Mouse (Mus musculus) forebrain, embryonic 13.5 days (tissue): ENCODE measurements at regions not wholly inside any gene's neighbourhood (a gene's known extent, or its start where the extent isn't known, plus 50 kb on each side); places are given as distances from the start of the nearest gene placed in this dataset.

Experiments used
- ATAC-seq: fragments of 200-750 bp; cut with Nextera tagmentation; 2 replicates; pipeline ENCODE4 v1.8.0; 2017
- H3K27ac ChIP-seq: fragments of 300-500 bp; sonication (generic); 2 replicates; pipeline ENCODE4 v1.5.1; 2015; ENCODE audit warnings: inconsistent platforms, mild to moderate bottlenecking, moderate library complexity
- H3K27me3 ChIP-seq: fragments of 300-500 bp; sonication (generic); 2 replicates; pipeline ENCODE4 v1.6.1; 2015; ENCODE audit warnings: mild to moderate bottlenecking, inconsistent platforms
- H3K36me3 ChIP-seq: fragments of 300-500 bp; sonication (generic); 2 replicates; pipeline ENCODE4 v1.6.1; 2015; ENCODE audit warnings: mild to moderate bottlenecking, inconsistent platforms; ENCODE audit not compliant: poor library complexity, severe bottlenecking
- H3K4me1 ChIP-seq: fragments of 300-500 bp; sonication (generic); 2 replicates; pipeline ENCODE4 v1.6.1; 2015; ENCODE audit warnings: inconsistent platforms
- H3K4me2 ChIP-seq: fragments of 300-500 bp; sonication (generic); 2 replicates; pipeline ENCODE4 v1.6.1; 2015; ENCODE audit warnings: inconsistent platforms, mild to moderate bottlenecking, moderate library complexity
- H3K4me3 ChIP-seq: fragments of 300-500 bp; sonication (generic); 2 replicates; pipeline ENCODE4 v1.5.1; 2015; ENCODE audit warnings: mild to moderate bottlenecking, inconsistent platforms
- H3K9ac ChIP-seq: fragments of 300-500 bp; sonication (generic); 2 replicates; pipeline ENCODE4 v1.6.1; 2015; ENCODE audit warnings: mild to moderate bottlenecking, inconsistent platforms
- H3K9me3 ChIP-seq: fragments of 300-500 bp; sonication (generic); replicated peaks from 2 replicates; pipeline ENCODE4 v1.6.1; 2016; ENCODE audit warnings: inconsistent platforms
- WGBS: fragments of 180-500 bp; shearing (Covaris S2); methylation state at CpG from one replicate; pipeline ENCODE4 v1.1.7; 2015; 5-methylcytosine and 5-hydroxymethylcytosine counted together

DNA sequence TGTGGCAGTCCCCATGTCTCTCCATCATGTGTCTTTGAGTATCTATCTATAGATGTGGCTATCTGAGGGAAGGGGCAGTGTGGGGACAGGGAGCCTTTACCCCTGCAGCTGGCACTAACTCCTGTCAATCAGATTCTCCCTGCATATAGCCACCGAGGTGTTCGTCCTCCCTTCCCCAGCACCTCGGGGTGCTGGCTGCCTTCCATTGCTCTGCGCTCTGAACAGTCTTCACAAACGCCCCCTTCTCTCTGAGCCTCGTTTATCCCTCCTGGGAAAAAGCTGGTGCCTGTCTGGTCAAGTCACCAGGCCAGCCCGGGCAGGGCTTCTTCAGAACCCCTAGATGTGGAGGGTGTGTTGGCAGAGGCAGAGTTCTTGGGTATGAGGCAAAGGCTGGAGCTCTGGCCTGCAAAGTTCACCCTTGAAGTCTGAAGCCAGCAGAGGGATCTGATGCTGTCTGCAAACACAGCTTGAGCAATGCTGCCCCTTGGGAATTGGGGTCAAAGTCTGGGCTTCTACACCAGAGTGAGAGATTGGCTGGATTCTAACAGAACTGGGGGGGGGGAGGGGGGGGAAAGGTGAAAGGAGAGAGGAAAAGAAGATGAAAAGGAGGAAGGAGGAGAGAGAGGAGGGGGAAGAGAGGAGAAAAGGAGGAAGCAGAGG is 175.5 kb upstream of the Igsf21 start:
- Histone ChIP-seq H3K9ac (no peak overlapping the region), H3K9me3 (no peaks in the 10 kb centered on the region), H3K36me3 (no peaks in the 10 kb centered on the region), H3K4me1 (no peaks in the 10 kb centered on the region), H3K4me3 (no peak overlapping the region), H3K4me2 (no peak overlapping the region), H3K27me3 (no peaks in the 10 kb centered on the region), H3K27ac (no peak overlapping the region)
- ATAC-seq, result no peak
- WGBS, result 56% methylated on average over 7 of the region's 7 CpGs

DNA sequence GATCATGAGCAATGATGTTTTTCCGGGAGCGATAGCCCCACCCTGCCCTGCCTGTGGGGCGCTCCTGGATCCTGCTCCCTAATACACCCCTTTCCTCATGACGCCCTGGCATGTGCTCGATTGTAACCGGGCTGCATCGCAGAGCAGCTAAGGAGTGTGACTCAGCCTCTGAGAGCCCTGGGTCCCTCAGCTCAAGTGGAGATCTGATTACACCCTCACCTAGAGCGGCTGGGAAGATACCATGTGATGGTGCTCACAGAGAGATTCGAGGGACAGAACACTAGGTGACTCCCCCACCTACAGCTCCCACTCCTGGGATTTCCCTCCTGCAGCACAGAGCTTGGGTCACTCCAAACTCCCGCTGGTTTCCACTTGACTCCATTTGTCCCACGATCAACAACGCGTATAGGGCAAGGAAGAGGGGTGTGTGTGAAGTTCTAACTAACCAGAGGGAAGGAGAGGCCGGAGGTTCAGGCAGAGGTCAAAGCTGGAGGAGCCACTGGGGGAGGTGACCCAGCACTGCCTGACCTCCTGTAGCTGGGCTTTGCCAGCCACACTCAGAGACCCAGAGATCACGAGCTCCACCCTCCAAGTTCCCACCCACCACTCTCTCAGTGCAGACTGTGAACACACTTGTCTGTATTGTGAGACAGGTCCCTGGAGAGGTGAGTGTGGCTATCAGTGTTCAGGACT is 173.3 kb upstream of the Igsf21 start:
- H3K27me3 ChIP-seq, result no peaks in the 10 kb centered on the region
- no peak overlapping the region for H3K27ac ChIP-seq
- ATAC-seq, result no peak
- no peaks in the 10 kb centered on the region for H3K36me3 ChIP-seq
- H3K4me1 ChIP-seq, result no peaks in the 10 kb centered on the region
- H3K9me3 ChIP-seq, result no peaks in the 10 kb centered on the region
- no peak overlapping the region for H3K9ac ChIP-seq
- no peak overlapping the region for H3K4me2 ChIP-seq
- H3K4me3 ChIP-seq, result no peak overlapping the region
- 78% methylated on average over 15 of the region's 15 CpGs for WGBS

DNA sequence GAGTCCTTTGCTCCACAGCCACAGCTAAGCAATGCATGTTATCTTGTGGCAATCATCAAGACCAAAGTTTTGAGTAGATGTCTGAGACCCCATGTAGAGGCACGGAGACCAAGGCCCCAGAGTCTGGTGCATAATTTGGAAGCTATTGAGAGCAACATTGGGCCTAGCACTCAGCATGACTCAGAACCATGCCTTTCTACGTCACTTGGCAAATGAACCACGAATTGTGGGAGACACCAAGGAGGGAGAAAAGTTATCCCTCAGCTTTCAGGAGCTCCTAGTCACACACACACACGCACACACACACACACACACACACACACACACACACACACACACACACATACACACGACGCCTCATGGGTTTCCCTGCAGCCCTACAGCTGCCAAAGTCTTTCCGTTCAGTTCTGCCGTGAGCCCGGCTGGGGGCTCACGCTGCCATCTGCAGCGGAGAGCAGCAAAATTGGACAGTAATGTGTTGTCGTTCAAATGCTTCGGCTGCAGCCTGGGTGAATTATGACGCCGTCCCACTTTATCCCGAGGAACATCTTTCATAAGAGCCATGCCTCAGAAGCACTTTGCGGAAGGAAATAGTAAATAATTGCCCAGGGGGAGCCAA is 165.8 kb upstream of the Igsf21 start:
- H3K27ac ChIP-seq, result peak overlapping the region; percentile 57
- ATAC-seq, result 0 out of 2 replicates have a peak, but pooled peaks have one; percentile 24
- H3K4me2 ChIP-seq, result no peak overlapping the region
- H3K27me3 ChIP-seq, result no peaks in the 10 kb centered on the region
- no peaks in the 10 kb centered on the region for H3K9me3 ChIP-seq
- no peak overlapping the region for H3K4me3 ChIP-seq
- WGBS, result 68% methylated on average over 17 of the region's 17 CpGs
- no peaks in the 10 kb centered on the region for H3K36me3 ChIP-seq
- peaks cover 10% of the 10 kb centered on the region for H3K4me1 ChIP-seq
- no peak overlapping the region for H3K9ac ChIP-seq

GRCm38 (mm10) chr4:140408446-140408845 is 161.9 kb upstream of the Igsf21 start:
- WGBS, result 97% methylated on average over 5 of the region's 5 CpGs
- Histone ChIP-seq H3K4me2 (no peak overlapping the region), H3K4me3 (no peak overlapping the region), H3K9me3 (no peaks in the 10 kb centered on the region), H3K27ac (no peak overlapping the region), H3K9ac (no peak overlapping the region), H3K27me3 (no peaks in the 10 kb centered on the region), H3K36me3 (no peaks in the 10 kb centered on the region), H3K4me1 (peaks cover 20% of the 10 kb centered on the region)
- ATAC-seq, result no peak

DNA sequence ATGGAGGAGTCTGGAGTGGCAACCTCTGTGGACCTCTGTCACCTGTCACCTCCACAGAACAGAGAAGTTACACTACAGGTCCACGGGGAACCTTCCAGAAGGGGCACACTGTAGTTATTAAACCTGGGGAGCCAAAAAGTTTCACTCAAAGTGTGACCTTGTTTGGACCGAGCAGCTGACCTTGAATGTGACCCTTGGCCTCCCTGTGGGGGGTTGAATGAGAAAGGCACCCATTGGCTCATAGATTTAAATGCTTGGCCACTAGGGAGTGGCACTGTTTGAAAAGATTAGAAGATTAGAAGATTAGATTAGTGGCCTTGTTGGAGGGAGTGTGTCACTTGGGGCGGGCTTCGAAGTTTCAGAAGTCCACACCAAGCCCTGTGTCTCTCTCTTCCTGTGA is 160.3 kb upstream of the Igsf21 start:
- no peak overlapping the region for H3K9ac ChIP-seq
- H3K9me3 ChIP-seq, result no peaks in the 10 kb centered on the region
- no peaks in the 10 kb centered on the region for H3K36me3 ChIP-seq
- no peaks in the 10 kb centered on the region for H3K27me3 ChIP-seq
- peak overlapping the region; percentile 85 for H3K27ac ChIP-seq
- H3K4me3 ChIP-seq, result no peak overlapping the region
- no peak for ATAC-seq
- 73% methylated on average over 4 of the region's 4 CpGs for WGBS
- H3K4me2 ChIP-seq, result no peak overlapping the region
- H3K4me1 ChIP-seq, result peaks cover 18% of the 10 kb centered on the region

- Histone ChIP-seq H3K9ac (peak overlapping the region; percentile 22; the same call in 1 of the 2 replicates), H3K27ac (peak overlapping the region; percentile 85), H3K36me3 (no peaks in the 10 kb centered on the region), H3K4me3 (no peak overlapping the region), H3K27me3 (no peaks in the 10 kb centered on the region), H3K4me1 (peaks cover 17% of the 10 kb centered on the region), H3K9me3 (no peaks in the 10 kb centered on the region), H3K4me2 (peak overlapping the region; percentile 10; the same call in 1 of the 2 replicates)
- peak; percentile 86 for ATAC-seq
- WGBS, result 26% methylated on average over 7 of the region's 7 CpGs
Measured at GRCm38 (mm10) chr4:140405993-140406881, 159.7 kb upstream of the Igsf21 start.

DNA sequence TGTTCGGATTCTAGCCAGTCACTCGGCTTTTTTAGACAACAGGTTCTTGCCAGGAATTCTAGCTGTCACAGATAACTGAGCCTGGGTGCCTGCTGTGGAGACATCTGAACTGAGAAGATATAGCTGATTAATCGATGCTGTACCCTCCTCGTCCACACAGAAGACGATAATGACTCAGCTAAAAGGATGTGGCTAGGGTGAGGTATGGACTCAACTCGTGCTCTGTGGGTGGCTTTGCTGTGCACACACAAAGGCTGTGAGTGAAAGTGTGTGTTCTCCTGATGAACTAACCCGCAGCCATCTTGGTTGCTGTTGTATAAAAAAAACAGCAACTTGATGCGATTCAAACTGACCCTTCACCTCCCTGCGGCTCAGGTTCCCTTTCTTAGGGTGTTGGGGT is 158.8 kb upstream of the Igsf21 start:
- WGBS, result 76% methylated on average over 9 of the region's 9 CpGs
- Histone ChIP-seq H3K9me3 (no peaks in the 10 kb centered on the region), H3K36me3 (no peaks in the 10 kb centered on the region), H3K4me3 (no peak overlapping the region), H3K4me2 (no peak overlapping the region), H3K9ac (no peak overlapping the region), H3K27me3 (no peaks in the 10 kb centered on the region), H3K4me1 (peaks cover 17% of the 10 kb centered on the region), H3K27ac (no peak overlapping the region; the same call in 1 of the 2 replicates)
- no peak for ATAC-seq

GRCm38 (mm10) chr4:140403128-140403527 is 156.5 kb upstream of the Igsf21 start:
- Histone ChIP-seq H3K4me2 (no peak overlapping the region), H3K4me3 (no peak overlapping the region), H3K27me3 (no peaks in the 10 kb centered on the region), H3K27ac (no peak overlapping the region), H3K9ac (no peak overlapping the region), H3K36me3 (no peaks in the 10 kb centered on the region), H3K9me3 (no peaks in the 10 kb centered on the region), H3K4me1 (peaks cover 17% of the 10 kb centered on the region)
- WGBS, result 42% methylated on average over 8 of the region's 8 CpGs
- ATAC-seq, result no peak

GRCm38 (mm10) chr4:140402319-140402718 is 155.7 kb upstream of the Igsf21 start:
- 39% methylated on average over 7 of the region's 7 CpGs for WGBS
- ATAC-seq, result no peak
- no peaks in the 10 kb centered on the region for H3K9me3 ChIP-seq
- no peak overlapping the region for H3K9ac ChIP-seq
- peaks cover 17% of the 10 kb centered on the region for H3K4me1 ChIP-seq
- H3K4me3 ChIP-seq, result no peak overlapping the region
- H3K27ac ChIP-seq, result peak overlapping the region; percentile 44; the same call in 1 of the 2 replicates
- no peaks in the 10 kb centered on the region for H3K36me3 ChIP-seq
- H3K4me2 ChIP-seq, result no peak overlapping the region
- H3K27me3 ChIP-seq, result no peaks in the 10 kb centered on the region

DNA sequence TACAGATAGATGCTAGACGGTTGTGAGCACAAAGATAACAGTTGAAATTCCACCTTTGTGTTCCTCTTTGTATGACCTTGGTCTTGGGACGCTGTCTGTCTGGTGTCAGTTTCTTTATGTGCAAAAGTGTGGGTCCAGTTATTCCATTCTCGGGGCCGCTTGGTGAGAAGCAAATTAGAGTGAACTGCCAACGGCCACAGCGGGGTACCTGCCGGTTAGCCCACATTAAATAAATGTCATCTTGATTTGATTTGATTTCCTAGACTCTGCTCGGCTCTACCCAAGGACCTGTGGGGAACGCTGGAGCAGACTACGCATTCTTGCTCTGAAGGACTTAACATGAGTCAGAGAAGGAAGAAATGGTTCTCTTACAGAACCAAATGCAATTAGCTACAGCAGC is 155.0 kb upstream of the Igsf21 start:
- WGBS, result 83% methylated on average over 10 of the region's 10 CpGs
- no peak overlapping the region for H3K4me3 ChIP-seq
- no peak overlapping the region for H3K9ac ChIP-seq
- H3K4me1 ChIP-seq, result peaks cover 14% of the 10 kb centered on the region
- H3K27me3 ChIP-seq, result no peaks in the 10 kb centered on the region
- no peaks in the 10 kb centered on the region for H3K36me3 ChIP-seq
- no peak for ATAC-seq
- H3K27ac ChIP-seq, result no peak overlapping the region
- H3K9me3 ChIP-seq, result no peaks in the 10 kb centered on the region
- H3K4me2 ChIP-seq, result no peak overlapping the region

DNA sequence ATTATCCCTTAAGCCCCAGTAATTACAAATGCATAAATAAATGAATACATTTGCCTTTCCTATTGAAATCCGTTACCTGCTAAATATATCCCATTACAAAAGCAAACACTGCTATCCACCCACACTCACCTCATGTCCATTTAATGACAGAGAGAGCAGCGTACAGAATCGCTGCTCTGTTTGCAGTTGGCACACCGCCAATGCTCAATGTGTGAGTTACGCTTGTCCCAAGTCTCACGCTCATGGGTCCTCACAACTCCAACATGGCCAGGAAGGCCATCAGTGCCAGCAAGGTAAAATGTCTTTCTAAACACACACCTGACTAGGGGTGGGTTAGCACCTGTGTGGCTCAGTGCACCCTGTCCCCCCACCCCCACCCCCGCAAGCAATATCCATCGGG is 150.0 kb upstream of the Igsf21 start:
- Histone ChIP-seq H3K27ac (no peak overlapping the region), H3K4me2 (no peak overlapping the region), H3K36me3 (no peaks in the 10 kb centered on the region), H3K4me3 (no peak overlapping the region), H3K27me3 (no peaks in the 10 kb centered on the region), H3K4me1 (peaks cover 3% of the 10 kb centered on the region; the same call in 1 of the 2 replicates), H3K9ac (no peak overlapping the region), H3K9me3 (no peaks in the 10 kb centered on the region)
- no peak for ATAC-seq
- 63% methylated on average over 8 of the region's 8 CpGs for WGBS
